In genomic region chr12:103287276-103287675, GRCm38 (mm10) we compare ENCODE assay signal across 26 mouse cellular contexts. TPM values are rescaled to one million over a fixed set of nuclear protein-coding genes. Genes with fewer than 3 reads are reported as not detected.
"Had no signal": no experiment of that assay in that cellular context is flagged by ENCODE, and none has a peak within 500 bp of the region (broad histone marks: within the 10 kb centered on the region; RNA-seq: fewer than 3 reads in every experiment).

No protein-coding gene starts in this region.

- H3K4me2 ChIP-seq: liver, embryonic 13.5 days; midbrain, embryonic 12.5 days; midbrain, embryonic 15.5 days; neural tube, embryonic 12.5 days; neural tube, embryonic 15.5 days; stomach, embryonic 15.5 days had no signal

- H3K4me3 ChIP-seq: layer of hippocampus, adult 2 months; left cerebral cortex, adult 2 months; liver, embryonic 13.5 days; midbrain, embryonic 12.5 days; midbrain, embryonic 15.5 days; neural tube, embryonic 12.5 days; neural tube, embryonic 15.5 days; stomach, embryonic 15.5 days had no signal

- H3K36me3 ChIP-seq: liver, embryonic 13.5 days; midbrain, embryonic 12.5 days; midbrain, embryonic 15.5 days; neural tube, embryonic 12.5 days; neural tube, embryonic 15.5 days; stomach, embryonic 15.5 days had no signal

- H3K4me1 ChIP-seq: liver, embryonic 13.5 days; midbrain, embryonic 12.5 days; midbrain, embryonic 15.5 days; neural tube, embryonic 12.5 days; neural tube, embryonic 15.5 days; stomach, embryonic 15.5 days had no signal

- ATAC-seq: midbrain, embryonic 15.5 days had no signal

- H3K9me3 ChIP-seq: liver, embryonic 13.5 days; midbrain, embryonic 12.5 days; midbrain, embryonic 15.5 days; neural tube, embryonic 12.5 days; neural tube, embryonic 15.5 days; stomach, embryonic 15.5 days had no signal

- H3K27me3 ChIP-seq: liver, embryonic 13.5 days; midbrain, embryonic 12.5 days; midbrain, embryonic 15.5 days; neural tube, embryonic 12.5 days; neural tube, embryonic 15.5 days; stomach, embryonic 15.5 days had no signal

- H3K27ac ChIP-seq: kidney, postnatal 0 days; layer of hippocampus, adult 2 months; left cerebral cortex, adult 2 months; liver, embryonic 13.5 days; macrophage; midbrain, embryonic 12.5 days; midbrain, embryonic 15.5 days; neural tube, embryonic 12.5 days; neural tube, embryonic 15.5 days; stomach, embryonic 15.5 days had no signal

- DNase-seq: kidney, adult 2 months; kidney, postnatal 25 days; layer of hippocampus, postnatal 36 days; liver, embryonic 13.5 days; lung, adult 2 months; right cerebral cortex, adult 18-20 months; right cerebral cortex, postnatal 14 days; right cerebral cortex, postnatal 4 days; thymus, adult 2 months; thymus, postnatal 14 days had no signal

- H3K9ac ChIP-seq: liver, embryonic 13.5 days; midbrain, embryonic 12.5 days; midbrain, embryonic 15.5 days; neural tube, embryonic 12.5 days; neural tube, embryonic 15.5 days; stomach, embryonic 15.5 days had no signal

RNA-seq across cellular contexts. Expression of gene Fam181a, which starts 23.5 kb away (rescaled TPM):
- total RNA-seq: liver, adult 2 months; megakaryocyte, adult 5-6 weeks had no signal
- polyA plus RNA-seq: kidney, embryonic 14.5 days; kidney, postnatal 0 days; large intestine, adult 2 months; limb, embryonic 11.5 days; liver, adult 2 months; liver, embryonic 13.5 days; liver, embryonic 16.5 days; lung, embryonic 16.5 days; macrophage; stomach, embryonic 15.5 days; thymus, adult 2 months had no signal

RNA-seq across cellular contexts. Expression of gene Prima1, which starts 45.3 kb away (rescaled TPM):
- total RNA-seq: liver, adult 2 months; megakaryocyte, adult 5-6 weeks had no signal
- polyA plus RNA-seq: liver, adult 2 months; liver, embryonic 13.5 days; liver, embryonic 16.5 days; macrophage; thymus, adult 2 months had no signal
